Mouse (Mus musculus): ENCODE measurements around the gene Vil1. TPM values are rescaled to one million over a fixed set of nuclear protein-coding genes. Genes with fewer than 3 reads are reported as not detected.

Vil1 gene
- polyA plus RNA-seq, 1 experiment from 2014 or later: 0.10 TPM

GRCm38 (mm10) chr1:74423147-74423546, 14.0 kb downstream of the Vil1 start:
- Histone ChIP-seq H3K27me3 (no peaks in the 10 kb centered on the region), H3K4me1 (replicated peaks) (peaks cover 4% of the 10 kb centered on the region; the same call in 1 of the 2 replicates), H3K4me3 (no peak overlapping the region), H3K27ac (replicated peaks) (no peak overlapping the region), H3K9ac (no peak overlapping the region), H3K36me3 (no peaks in the 10 kb centered on the region), H3K4me2 (no peak overlapping the region), H3K9me3 (no peaks in the 10 kb centered on the region)
- WGBS: 42% methylated on average over 8 of the region's 8 CpGs
- ATAC-seq (ENCODE audit: low read depth): no peak

- no peaks in the 10 kb centered on the region for H3K36me3 ChIP-seq
- no peak overlapping the region for H3K4me2 ChIP-seq
- ATAC-seq (ENCODE audit: low read depth): no peak
- no peak overlapping the region for H3K9ac ChIP-seq
- no peak overlapping the region for H3K27ac ChIP-seq (replicated peaks)
- no peak overlapping the region for H3K4me3 ChIP-seq
- H3K9me3 ChIP-seq: no peaks in the 10 kb centered on the region
- H3K4me1 ChIP-seq (replicated peaks): peaks cover 4% of the 10 kb centered on the region; the same call in 1 of the 2 replicates
- 81% methylated on average over 7 of the region's 7 CpGs for WGBS
- no peaks in the 10 kb centered on the region for H3K27me3 ChIP-seq
These were observed 16.7 kb downstream of the Vil1 start for GRCm38 (mm10) chr1:74425845-74426244.

- no peak overlapping the region for H3K4me3 ChIP-seq
- H3K9me3 ChIP-seq: no peaks in the 10 kb centered on the region
- H3K27me3 ChIP-seq: no peaks in the 10 kb centered on the region
- WGBS: 78% methylated on average over 6 of the region's 6 CpGs
- no peak overlapping the region for H3K9ac ChIP-seq
- peaks cover 4% of the 10 kb centered on the region; the same call in 1 of the 2 replicates for H3K4me1 ChIP-seq (replicated peaks)
- peaks cover 32% of the 10 kb centered on the region for H3K36me3 ChIP-seq
- no peak overlapping the region for H3K4me2 ChIP-seq
- H3K27ac ChIP-seq (replicated peaks): no peak overlapping the region
- ATAC-seq (ENCODE audit: low read depth): no peak
These were observed 24.0 kb downstream of the Vil1 start for GRCm38 (mm10) chr1:74433220-74433619.

GRCm38 (mm10) chr1:74434596-74434995, 25.4 kb downstream of the Vil1 start:
- Histone ChIP-seq H3K4me1 (replicated peaks) (peaks cover 4% of the 10 kb centered on the region; the same call in 1 of the 2 replicates), H3K4me3 (no peak overlapping the region), H3K9me3 (no peaks in the 10 kb centered on the region), H3K9ac (no peak overlapping the region), H3K27ac (replicated peaks) (no peak overlapping the region), H3K4me2 (no peak overlapping the region), H3K36me3 (peaks cover 44% of the 10 kb centered on the region), H3K27me3 (no peaks in the 10 kb centered on the region)
- WGBS: 69% methylated on average over 5 of the region's 5 CpGs
- no peak for ATAC-seq (ENCODE audit: low read depth)

GRCm38 (mm10) chr1:74435563-74435962, 26.4 kb downstream of the Vil1 start:
- H3K27me3 ChIP-seq: no peaks in the 10 kb centered on the region
- H3K36me3 ChIP-seq: peaks cover 52% of the 10 kb centered on the region
- H3K4me1 ChIP-seq (replicated peaks): peaks cover 4% of the 10 kb centered on the region; the same call in 1 of the 2 replicates
- H3K9me3 ChIP-seq: no peaks in the 10 kb centered on the region
- no peak overlapping the region for H3K4me3 ChIP-seq
- no peak overlapping the region for H3K4me2 ChIP-seq
- no peak overlapping the region for H3K9ac ChIP-seq
- ATAC-seq (ENCODE audit: low read depth): no peak
- 91% methylated on average over 6 of the region's 6 CpGs for WGBS
- H3K27ac ChIP-seq (replicated peaks): no peak overlapping the region

- no peak for ATAC-seq (ENCODE audit: low read depth)
- H3K9ac ChIP-seq: no peak overlapping the region
- no peaks in the 10 kb centered on the region for H3K27me3 ChIP-seq
- no peaks in the 10 kb centered on the region for H3K4me1 ChIP-seq (replicated peaks)
- 77% methylated on average over 8 of the region's 8 CpGs for WGBS
- 0 out of 2 replicates have a peak overlapping the region, but pooled peaks have one; percentile 15 for H3K27ac ChIP-seq (replicated peaks)
- peaks cover 69% of the 10 kb centered on the region for H3K36me3 ChIP-seq
- H3K9me3 ChIP-seq: no peaks in the 10 kb centered on the region
- no peak overlapping the region for H3K4me3 ChIP-seq
- H3K4me2 ChIP-seq: no peak overlapping the region
These were observed 28.7 kb downstream of the Vil1 start for GRCm38 (mm10) chr1:74437702-74438427.

GRCm38 (mm10) chr1:74439166-74439876, 30.1 kb downstream of the Vil1 start:
- Histone ChIP-seq H3K27me3 (no peaks in the 10 kb centered on the region), H3K9ac (no peak overlapping the region), H3K4me2 (no peak overlapping the region), H3K4me3 (no peak overlapping the region), H3K4me1 (replicated peaks) (no peaks in the 10 kb centered on the region), H3K36me3 (peaks cover 79% of the 10 kb centered on the region), H3K9me3 (no peaks in the 10 kb centered on the region), H3K27ac (replicated peaks) (no peak overlapping the region)
- 92% methylated on average over 19 of the region's 19 CpGs for WGBS
- ATAC-seq (ENCODE audit: low read depth): no peak

GRCm38 (mm10) chr1:74444538-74444937, 35.4 kb downstream of the Vil1 start:
- Histone ChIP-seq H3K4me1 (replicated peaks) (no peaks in the 10 kb centered on the region), H3K4me2 (no peak overlapping the region), H3K27me3 (no peaks in the 10 kb centered on the region), H3K36me3 (peaks cover 77% of the 10 kb centered on the region), H3K27ac (replicated peaks) (no peak overlapping the region), H3K9ac (no peak overlapping the region), H3K9me3 (no peaks in the 10 kb centered on the region), H3K4me3 (no peak overlapping the region)
- WGBS: 92% methylated on average over 2 of the region's 2 CpGs
- ATAC-seq (ENCODE audit: low read depth): no peak

- WGBS: 68% methylated on average over 4 of the region's 4 CpGs
- no peak overlapping the region for H3K4me2 ChIP-seq
- H3K27me3 ChIP-seq: no peaks in the 10 kb centered on the region
- peaks cover 79% of the 10 kb centered on the region for H3K36me3 ChIP-seq
- ATAC-seq (ENCODE audit: low read depth): no peak
- H3K9ac ChIP-seq: no peak overlapping the region
- H3K4me3 ChIP-seq: no peak overlapping the region
- no peak overlapping the region for H3K27ac ChIP-seq (replicated peaks)
- H3K9me3 ChIP-seq: no peaks in the 10 kb centered on the region
- H3K4me1 ChIP-seq (replicated peaks): no peaks in the 10 kb centered on the region
These were observed 43.5 kb downstream of the Vil1 start for GRCm38 (mm10) chr1:74452611-74453045.

- Histone ChIP-seq H3K9me3 (no peaks in the 10 kb centered on the region), H3K4me3 (no peak overlapping the region), H3K4me1 (replicated peaks) (no peaks in the 10 kb centered on the region), H3K36me3 (peaks cover 57% of the 10 kb centered on the region), H3K9ac (no peak overlapping the region), H3K4me2 (no peak overlapping the region), H3K27me3 (no peaks in the 10 kb centered on the region), H3K27ac (replicated peaks) (no peak overlapping the region)
- ATAC-seq (ENCODE audit: low read depth): no peak
- WGBS: 79% methylated on average over 2 of the region's 2 CpGs
These were observed 51.1 kb downstream of the Vil1 start for GRCm38 (mm10) chr1:74460273-74460672.

Data from neural tube, embryonic 13.5 days (tissue).